Mouse (Mus musculus): ENCODE measurements around the gene Cxcr5. TPM values are rescaled to one million over a fixed set of nuclear protein-coding genes. Genes with fewer than 3 reads are reported as not detected.

Cxcr5 gene
- polyA plus RNA-seq, 1 experiment, result not detected

GRCm38 (mm10) chr9:44600801-44601200, 39.1 kb upstream of the Cxcr5 start:
- no peak overlapping the region for H3K4me3 ChIP-seq (ENCODE audit: insufficient read depth, low read length)
- H3K27ac ChIP-seq (ENCODE audit: insufficient read depth, low read length), result no peak overlapping the region
- peaks cover 4% of the 10 kb centered on the region; the same call in 1 of the 2 replicates for H3K4me1 ChIP-seq (ENCODE audit: control insufficient read depth, insufficient read depth, low read length)
- TF ChIP-seq CTCF (IDR thresholded peaks at IDR 0.05; ENCODE audit: borderline replicate concordance, insufficient read depth, low read length) (no peak), POLR2A (IDR thresholded peaks at IDR 0.05; ENCODE audit: low read depth, low read length) (peak; percentile 5)

- Histone ChIP-seq H3K4me1 (ENCODE audit: control insufficient read depth, insufficient read depth, low read length) (peaks cover 4% of the 10 kb centered on the region; the same call in 1 of the 2 replicates), H3K27ac (ENCODE audit: insufficient read depth, low read length) (no peak overlapping the region), H3K4me3 (ENCODE audit: insufficient read depth, low read length) (no peak overlapping the region)
- TF ChIP-seq POLR2A (IDR thresholded peaks at IDR 0.05; ENCODE audit: low read depth, low read length), result no peak
- no peak for TF ChIP-seq CTCF (IDR thresholded peaks at IDR 0.05; ENCODE audit: borderline replicate concordance, insufficient read depth, low read length)
Measured at GRCm38 (mm10) chr9:44599616-44600015, 37.9 kb upstream of the Cxcr5 start.

- Histone ChIP-seq H3K4me3 (ENCODE audit: insufficient read depth, low read length) (no peak overlapping the region), H3K27ac (ENCODE audit: insufficient read depth, low read length) (no peak overlapping the region)
- TF ChIP-seq CTCF (IDR thresholded peaks at IDR 0.05; ENCODE audit: borderline replicate concordance, insufficient read depth, low read length) (no peak), POLR2A (IDR thresholded peaks at IDR 0.05; ENCODE audit: low read depth, low read length) (peak; percentile 28; the same call in 1 of the 2 replicates)
Measured at GRCm38 (mm10) chr9:44598899-44599495, 37.3 kb upstream of the Cxcr5 start.

GRCm38 (mm10) chr9:44597742-44598141, 36.1 kb upstream of the Cxcr5 start:
- Histone ChIP-seq H3K4me1 (ENCODE audit: control insufficient read depth, insufficient read depth, low read length) (peaks cover 7% of the 10 kb centered on the region), H3K27ac (ENCODE audit: insufficient read depth, low read length) (no peak overlapping the region), H3K4me3 (ENCODE audit: insufficient read depth, low read length) (no peak overlapping the region)
- TF ChIP-seq CTCF (IDR thresholded peaks at IDR 0.05; ENCODE audit: borderline replicate concordance, insufficient read depth, low read length) (no peak), POLR2A (IDR thresholded peaks at IDR 0.05; ENCODE audit: low read depth, low read length) (0 out of 2 replicates have a peak, but pooled peaks have one; percentile 6)

More at GRCm38 (mm10) chr9:44598899-44599495, 37.3 kb upstream of the Cxcr5 start:
- H3K4me1 ChIP-seq (ENCODE audit: control insufficient read depth, insufficient read depth, low read length), result peaks cover 4% of the 10 kb centered on the region; the same call in 1 of the 2 replicates

- no peak overlapping the region for H3K27ac ChIP-seq (ENCODE audit: insufficient read depth, low read length)
- TF ChIP-seq CTCF (IDR thresholded peaks at IDR 0.05; ENCODE audit: borderline replicate concordance, insufficient read depth, low read length), result no peak
- TF ChIP-seq POLR2A (IDR thresholded peaks at IDR 0.05; ENCODE audit: low read depth, low read length), result no peak
Measured at GRCm38 (mm10) chr9:44595537-44595930, 33.9 kb upstream of the Cxcr5 start.

GRCm38 (mm10) chr9:44594901-44595536, 33.3 kb upstream of the Cxcr5 start:
- Histone ChIP-seq H3K4me3 (ENCODE audit: insufficient read depth, low read length) (no peak overlapping the region), H3K4me1 (ENCODE audit: control insufficient read depth, insufficient read depth, low read length) (peaks cover 7% of the 10 kb centered on the region), H3K27ac (ENCODE audit: insufficient read depth, low read length) (no peak overlapping the region)
- TF ChIP-seq POLR2A (IDR thresholded peaks at IDR 0.05; ENCODE audit: low read depth, low read length) (no peak), CTCF (IDR thresholded peaks at IDR 0.05; ENCODE audit: borderline replicate concordance, insufficient read depth, low read length) (no peak)

More at GRCm38 (mm10) chr9:44595537-44595930, 33.9 kb upstream of the Cxcr5 start:
- Histone ChIP-seq H3K4me1 (ENCODE audit: control insufficient read depth, insufficient read depth, low read length) (peaks cover 7% of the 10 kb centered on the region), H3K4me3 (ENCODE audit: insufficient read depth, low read length) (no peak overlapping the region)

- TF ChIP-seq CTCF (IDR thresholded peaks at IDR 0.05; ENCODE audit: borderline replicate concordance, insufficient read depth, low read length) (no peak), POLR2A (IDR thresholded peaks at IDR 0.05; ENCODE audit: low read depth, low read length) (no peak)
- Histone ChIP-seq H3K27ac (ENCODE audit: insufficient read depth, low read length) (no peak overlapping the region), H3K4me3 (ENCODE audit: insufficient read depth, low read length) (no peak overlapping the region), H3K4me1 (ENCODE audit: control insufficient read depth, insufficient read depth, low read length) (peaks cover 3% of the 10 kb centered on the region; the same call in 1 of the 2 replicates)
Measured at GRCm38 (mm10) chr9:44593886-44594285, 32.2 kb upstream of the Cxcr5 start.

GRCm38 (mm10) chr9:44593221-44593620, 31.5 kb upstream of the Cxcr5 start:
- Histone ChIP-seq H3K4me1 (ENCODE audit: control insufficient read depth, insufficient read depth, low read length) (peaks cover 3% of the 10 kb centered on the region; the same call in 1 of the 2 replicates), H3K4me3 (ENCODE audit: insufficient read depth, low read length) (no peak overlapping the region), H3K27ac (ENCODE audit: insufficient read depth, low read length) (no peak overlapping the region)
- TF ChIP-seq CTCF (IDR thresholded peaks at IDR 0.05; ENCODE audit: borderline replicate concordance, insufficient read depth, low read length) (no peak), POLR2A (IDR thresholded peaks at IDR 0.05; ENCODE audit: low read depth, low read length) (no peak)

GRCm38 (mm10) chr9:44591595-44592188, 30.0 kb upstream of the Cxcr5 start:
- TF ChIP-seq CTCF (IDR thresholded peaks at IDR 0.05; ENCODE audit: borderline replicate concordance, insufficient read depth, low read length) (no peak), POLR2A (IDR thresholded peaks at IDR 0.05; ENCODE audit: low read depth, low read length) (no peak)
- Histone ChIP-seq H3K4me3 (ENCODE audit: insufficient read depth, low read length) (no peak overlapping the region), H3K4me1 (ENCODE audit: control insufficient read depth, insufficient read depth, low read length) (peaks cover 3% of the 10 kb centered on the region; the same call in 1 of the 2 replicates), H3K27ac (ENCODE audit: insufficient read depth, low read length) (no peak overlapping the region)

Data from embryonic fibroblast, embryonic 13.5 days (primary cell).